In genomic region chr11:12035916-12036910, GRCm38 (mm10) we compare ENCODE assay signal across 8 mouse cellular contexts. TPM values are rescaled to one million over a fixed set of nuclear protein-coding genes. Genes with fewer than 3 reads are reported as not detected.
A peak's percentile ranks its signal among the peaks of the same experiment; 100 is the strongest.
DNase-seq lines count a peak whose midpoint lies in the region.

No protein-coding gene starts in this region.

- peaks cover 100% of the 10 kb centered on the region for H3K27me3 ChIP-seq in midbrain, embryonic 10.5 days (ENCODE audit: low read depth, poor library complexity, severe bottlenecking)

- H3K9me3 ChIP-seq in midbrain, embryonic 10.5 days (replicated peaks) = no peaks in the 10 kb centered on the region

- intact Hi-C loops in left cerebral cortex, postnatal 36 days (cut with DNase I) = no loop called here

- peak; percentile 6 for DNase-seq in right cerebral cortex, postnatal 4 days
- DNase-seq in right cerebral cortex, adult 2 months (ENCODE audit: low spot score in 2 of 2) = no peak
- peak; percentile 20 for DNase-seq in gastrocnemius, postnatal 25 days
- DNase-seq in kidney, postnatal 25 days = peak; percentile 5 to 35
- peak; percentile 55 for DNase-seq in midbrain, embryonic 10.5 days (ENCODE audit: low spot score)
- DNase-seq in urinary bladder, postnatal 25 days (ENCODE audit: low spot score) = no peak
- no peak for DNase-seq in cerebellum, adult 9-11 months
- DNase-seq in left cerebral cortex, postnatal 36 days (ENCODE audit: low spot score in 2 of 2) = no peak

- H3K27ac ChIP-seq in midbrain, embryonic 10.5 days (replicated peaks) = peak overlapping the region; percentile 97

- WGBS in midbrain, embryonic 10.5 days = 2% methylated on average over 62 of the region's 65 CpGs

- peaks cover 14% of the 10 kb centered on the region for H3K36me3 ChIP-seq in midbrain, embryonic 10.5 days

- H3K4me1 ChIP-seq in midbrain, embryonic 10.5 days = peaks cover 29% of the 10 kb centered on the region

- H3K4me3 ChIP-seq in midbrain, embryonic 10.5 days = peak overlapping the region; percentile 75

RNA-seq across cellular contexts. Expression of gene Grb10, which starts 2.3 kb away (rescaled TPM):
- total RNA-seq in gastrocnemius, postnatal 25 days (2021) = 10 to 100 TPM; 68.6 to 78.9 TPM
- polyA plus RNA-seq in midbrain, embryonic 10.5 days (2016; fragmentation: Nextera tagmentation; extraction: Ambion mirVana) = 441 and 449 TPM in 2 replicates
- 10 to 100 TPM; 33.8 to 39.3 TPM for total RNA-seq in left cerebral cortex, postnatal 36 days (2021)

Comparison
In these comparisons a context has a peak if more than half of its experiments do, and no peak if none do; other contexts are left out.
1. DNase-seq: peak in right cerebral cortex, postnatal 4 days (single experiment), gastrocnemius, postnatal 25 days (single experiment), kidney, postnatal 25 days (2 of 2) and midbrain, embryonic 10.5 days (single experiment); none in right cerebral cortex, adult 2 months (0 of 2), urinary bladder, postnatal 25 days (single experiment), cerebellum, adult 9-11 months (single experiment) and left cerebral cortex, postnatal 36 days (0 of 2).